Mouse (Mus musculus) hindbrain, postnatal 0 days (tissue): ENCODE measurements at regions not wholly inside any gene's neighbourhood (a gene's known extent, or its start where the extent isn't known, plus 50 kb on each side); places are given as distances from the start of the nearest gene placed in this dataset.
A peak's percentile ranks its signal among the peaks of the same experiment; 100 is the strongest.

Source experiments
- ATAC-seq: fragments of 200-750 bp; cut with Nextera tagmentation; 2 replicates; pipeline ENCODE4 v1.8.0; 2017; ENCODE audit warnings: mild to moderate bottlenecking, moderate TSS enrichment, moderate library complexity
- DNase-seq: peaks from one replicate; pipeline ENCODE4 v3.0.0-alpha.2; 2015; ENCODE audit warnings: low spot score
- H3K27ac ChIP-seq: fragments of 300-500 bp; sonication (generic); 2 replicates; pipeline ENCODE4 v1.5.1; 2014; ENCODE audit warnings: mild to moderate bottlenecking
- H3K27me3 ChIP-seq: fragments of 300-500 bp; sonication (generic); 2 replicates; pipeline ENCODE4 v1.6.1; 2014; ENCODE audit warnings: low read length, mixed read lengths; ENCODE audit not compliant: insufficient read depth
- H3K36me3 ChIP-seq: fragments of 300-500 bp; sonication (generic); 2 replicates; pipeline ENCODE4 v1.6.1; 2014; ENCODE audit warnings: low read length, mixed read lengths; ENCODE audit not compliant: insufficient read depth
- H3K4me1 ChIP-seq: fragments of 300-500 bp; sonication (generic); 2 replicates; pipeline ENCODE4 v1.6.1; 2014; ENCODE audit warnings: antibody characterized with exemption, low read length, mixed read lengths; ENCODE audit not compliant: insufficient read depth
- H3K4me2 ChIP-seq: fragments of 300-500 bp; sonication (generic); 2 replicates; pipeline ENCODE4 v1.6.1; 2014; ENCODE audit warnings: low read depth, mild to moderate bottlenecking, low read length, moderate library complexity, mixed read lengths
- H3K4me3 ChIP-seq: fragments of 300-500 bp; sonication (generic); 2 replicates; pipeline ENCODE4 v1.5.1; 2014; ENCODE audit warnings: low read length
- H3K9ac ChIP-seq: fragments of 300-500 bp; sonication (generic); replicated peaks from 2 replicates; pipeline ENCODE4 v1.6.1; 2014; ENCODE audit warnings: mild to moderate bottlenecking, low read length, moderate library complexity, mixed read lengths
- H3K9me3 ChIP-seq: fragments of 300-500 bp; sonication (generic); 2 replicates; pipeline ENCODE4 v1.6.1; 2016; ENCODE audit warnings: low read length, mixed read lengths
- CTCF ChIP-seq: IDR thresholded peaks from 2 replicates; pipeline ENCODE4 v1.5.1; 2016; ENCODE audit warnings: antibody characterized with exemption, control low read depth, low read depth
- WGBS: fragments of 180-500 bp; shearing (Covaris S2); extraction: QIAGEN DNeasy Blood & Tissue Kit; methylation state at CpG from one replicate; pipeline ENCODE4 v1.1.7; 2014; 5-methylcytosine and 5-hydroxymethylcytosine counted together

DNA sequence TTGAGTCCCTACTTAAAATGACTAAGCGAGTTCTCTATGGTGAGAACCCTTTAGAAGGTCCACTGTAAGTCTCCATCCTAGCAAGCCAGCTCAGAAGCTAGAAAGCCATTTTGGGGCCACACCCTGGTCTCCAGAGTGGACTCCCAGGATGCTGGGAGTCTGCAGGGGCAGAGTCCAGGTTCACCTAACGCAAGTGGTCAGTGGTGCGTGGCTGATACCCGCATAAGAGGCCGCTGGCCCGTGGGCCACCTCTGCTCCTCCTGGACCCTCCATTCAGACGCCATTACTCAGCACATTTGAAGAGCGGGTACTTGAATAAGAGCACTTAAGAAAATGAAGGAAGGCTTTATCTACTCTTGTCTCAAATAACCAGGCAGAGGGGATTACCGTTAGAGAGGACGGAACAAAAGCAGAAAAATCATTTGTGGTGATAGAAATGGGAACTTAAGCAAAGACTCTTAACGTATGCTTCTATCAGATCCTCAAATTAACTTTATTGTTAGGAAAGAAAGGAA, 504.4 kb downstream of the Irx1 start:
- WGBS = 24% methylated on average over 11 of the region's 11 CpGs
- TF ChIP-seq CTCF = no peak
- Histone ChIP-seq H3K27ac (peak overlapping the region; percentile 51; the same call in 1 of the 2 replicates), H3K4me1 (no peaks in the 10 kb centered on the region), H3K27me3 (no peaks in the 10 kb centered on the region), H3K9me3 (no peaks in the 10 kb centered on the region), H3K4me2 (peak overlapping the region; percentile 55), H3K4me3 (peak overlapping the region; percentile 21; the same call in 1 of the 2 replicates), H3K36me3 (no peaks in the 10 kb centered on the region), H3K9ac (peak overlapping the region; percentile 24; the same call in 1 of the 2 replicates)
- ATAC-seq (0 out of 2 replicates have a peak, but pooled peaks have one; percentile 13), DNase-seq (no peak)

DNA sequence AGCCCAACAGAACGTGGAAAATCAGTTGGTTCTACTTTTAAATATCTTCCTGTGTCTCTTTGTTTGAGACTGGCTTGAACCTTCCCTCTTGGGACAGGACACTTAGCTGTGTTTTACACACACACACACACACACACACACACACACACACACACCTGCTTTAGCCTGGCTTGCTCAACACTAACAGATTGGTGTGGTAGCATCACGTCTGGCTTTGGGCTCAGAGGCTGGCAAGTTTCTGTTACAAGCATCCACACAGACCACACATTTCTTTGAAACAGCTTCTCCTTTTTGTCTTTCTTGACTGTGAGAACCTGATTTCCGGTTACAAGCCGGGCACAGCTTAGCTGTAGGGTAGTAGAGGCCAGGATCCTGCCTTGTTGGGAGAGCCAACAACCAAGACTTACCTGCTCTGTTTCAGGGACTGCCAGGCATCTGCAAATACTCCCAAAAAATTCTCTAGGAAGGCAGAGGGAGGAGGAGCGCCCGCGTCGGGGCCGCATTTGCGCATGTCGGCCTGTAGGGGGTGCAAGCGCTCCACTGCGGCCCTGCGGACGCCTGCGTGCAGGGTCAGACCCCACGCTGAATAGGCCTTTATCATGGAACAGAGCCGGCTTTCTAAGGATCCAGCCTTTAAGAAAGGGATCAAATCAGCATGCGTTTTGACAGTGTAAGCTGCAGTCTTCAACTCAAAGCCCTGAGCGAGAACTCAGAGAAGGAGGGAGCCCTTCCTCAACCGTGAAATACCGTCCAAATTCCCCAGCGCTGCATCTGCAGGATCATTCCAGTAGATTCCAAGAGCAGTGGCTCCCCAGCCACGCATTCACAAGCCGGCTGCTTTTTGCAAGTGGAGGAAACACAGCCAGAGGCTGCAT, 505.2 kb downstream of the Irx1 start:
- Histone ChIP-seq H3K4me1 (no peaks in the 10 kb centered on the region), H3K27ac (peak overlapping the region; percentile 51; the same call in 1 of the 2 replicates), H3K4me3 (peak overlapping the region; percentile 21), H3K4me2 (peak overlapping the region; percentile 55), H3K27me3 (no peaks in the 10 kb centered on the region), H3K36me3 (no peaks in the 10 kb centered on the region), H3K9me3 (no peaks in the 10 kb centered on the region), H3K9ac (peak overlapping the region; percentile 24)
- TF ChIP-seq CTCF = peak; percentile 99
- DNase-seq (peak; percentile 88), ATAC-seq (peak; percentile 91)
- whole genome bisulfite sequencing = 2% methylated on average over 25 of the region's 25 CpGs

DNA sequence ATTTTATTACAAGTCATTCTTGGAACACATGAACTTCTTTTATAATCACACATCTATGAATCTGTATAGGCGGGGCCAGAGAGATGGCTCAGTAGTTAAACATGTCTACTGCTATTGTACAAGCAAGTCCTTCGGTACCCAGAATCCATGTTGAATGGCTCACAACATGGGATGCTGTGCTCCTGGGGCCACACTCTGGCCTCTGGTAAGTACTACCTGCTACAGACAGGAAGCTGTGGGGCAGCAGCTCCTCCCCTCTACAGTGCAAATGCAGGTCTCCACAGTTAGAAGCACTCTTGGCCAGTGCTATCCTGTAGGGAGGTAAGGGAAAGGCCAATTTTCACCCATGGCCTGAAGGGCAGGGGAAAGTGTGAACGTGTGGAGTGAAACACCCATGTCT, 506.0 kb downstream of the Irx1 start:
- ATAC-seq (no peak), DNase-seq (no peak)
- H3K4me2 ChIP-seq = no peak overlapping the region
- no peak for TF ChIP-seq CTCF
- no peak overlapping the region for H3K27ac ChIP-seq
- H3K27me3 ChIP-seq = no peaks in the 10 kb centered on the region
- no peaks in the 10 kb centered on the region for H3K36me3 ChIP-seq
- H3K9ac ChIP-seq = no peak overlapping the region
- no peak overlapping the region for H3K4me3 ChIP-seq
- no peaks in the 10 kb centered on the region for H3K9me3 ChIP-seq
- no peaks in the 10 kb centered on the region for H3K4me1 ChIP-seq
- 79% methylated on average over 3 of the region's 3 CpGs for WGBS

GRCm38 (mm10) chr13:71452258-71452657, 511.3 kb downstream of the Irx1 start:
- ATAC-seq (no peak), DNase-seq (no peak)
- Histone ChIP-seq H3K9ac (no peak overlapping the region), H3K4me2 (no peak overlapping the region), H3K27me3 (no peaks in the 10 kb centered on the region), H3K4me1 (no peaks in the 10 kb centered on the region), H3K27ac (no peak overlapping the region), H3K36me3 (no peaks in the 10 kb centered on the region), H3K4me3 (no peak overlapping the region), H3K9me3 (no peaks in the 10 kb centered on the region)
- TF ChIP-seq CTCF = no peak
- 94% methylated on average over 5 of the region's 5 CpGs for WGBS

- no peaks in the 10 kb centered on the region for H3K36me3 ChIP-seq
- no peaks in the 10 kb centered on the region for H3K27me3 ChIP-seq
- no peaks in the 10 kb centered on the region for H3K9me3 ChIP-seq
- no peaks in the 10 kb centered on the region for H3K4me1 ChIP-seq
- ATAC-seq (no peak), DNase-seq (no peak)
- H3K9ac ChIP-seq = no peak overlapping the region
- no peak overlapping the region for H3K27ac ChIP-seq
- H3K4me2 ChIP-seq = no peak overlapping the region
- TF ChIP-seq CTCF = no peak
- WGBS = 56% methylated on average over 2 of the region's 2 CpGs
- no peak overlapping the region for H3K4me3 ChIP-seq
These were observed 525.9 kb downstream of the Irx1 start for GRCm38 (mm10) chr13:71437601-71438099.

DNA sequence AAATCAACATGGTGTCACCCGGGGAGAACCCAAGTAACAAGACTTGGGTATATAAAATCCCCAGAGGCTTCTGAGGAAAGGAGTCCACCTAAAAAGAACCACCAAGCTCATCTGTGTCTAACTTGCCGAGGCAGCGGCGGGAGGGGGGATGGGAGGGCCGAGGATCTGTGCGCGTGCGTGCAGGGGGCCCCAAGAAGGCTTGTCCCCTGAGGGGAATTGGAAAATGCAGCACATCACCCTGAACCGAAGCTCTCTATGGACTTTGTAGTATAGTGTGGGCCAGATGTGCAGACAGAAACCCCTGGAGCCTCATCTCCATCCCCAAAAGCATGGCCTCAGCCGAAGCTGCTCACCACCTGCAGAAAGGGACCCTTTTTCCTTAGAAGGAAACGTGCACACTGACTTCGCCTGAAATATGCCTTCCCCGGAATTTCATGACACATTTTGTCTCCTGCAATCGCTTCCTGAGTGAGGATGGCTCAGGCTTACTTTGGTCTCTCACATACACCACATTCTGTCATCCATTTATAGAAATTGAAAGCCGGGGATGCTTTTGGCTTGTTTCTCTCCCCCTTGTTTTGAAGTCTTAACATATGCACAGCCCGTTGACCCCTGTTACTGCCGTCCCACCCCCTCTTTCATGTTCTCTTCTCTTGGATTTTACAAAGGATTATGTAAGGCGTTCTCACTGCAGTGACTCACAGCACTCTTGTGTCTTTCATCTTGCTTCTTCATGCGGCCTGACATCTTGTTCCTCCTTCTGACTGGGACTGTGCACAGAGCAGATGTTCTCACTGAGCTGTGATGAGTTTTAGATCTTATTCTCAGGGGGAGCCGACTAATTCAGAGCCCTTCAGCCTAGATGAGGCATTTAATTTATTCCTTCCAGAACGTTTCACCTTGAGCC, 559.6 kb downstream of the Irx1 start:
- no peak overlapping the region for H3K27ac ChIP-seq
- H3K9me3 ChIP-seq = no peaks in the 10 kb centered on the region
- H3K9ac ChIP-seq = no peak overlapping the region
- no peak overlapping the region for H3K4me3 ChIP-seq
- no peak for TF ChIP-seq CTCF
- H3K4me1 ChIP-seq = no peaks in the 10 kb centered on the region; the same call in 1 of the 2 replicates
- H3K4me2 ChIP-seq = no peak overlapping the region
- no peaks in the 10 kb centered on the region for H3K27me3 ChIP-seq
- peak; percentile 31 for DNase-seq
- ATAC-seq = 0 out of 2 replicates have a peak, but pooled peaks have one; percentile 43
- WGBS = 40% methylated on average over 21 of the region's 21 CpGs
- H3K36me3 ChIP-seq = no peaks in the 10 kb centered on the region
